ENCODE assay signal across 7 mouse cellular contexts in the genomic region with DNA sequence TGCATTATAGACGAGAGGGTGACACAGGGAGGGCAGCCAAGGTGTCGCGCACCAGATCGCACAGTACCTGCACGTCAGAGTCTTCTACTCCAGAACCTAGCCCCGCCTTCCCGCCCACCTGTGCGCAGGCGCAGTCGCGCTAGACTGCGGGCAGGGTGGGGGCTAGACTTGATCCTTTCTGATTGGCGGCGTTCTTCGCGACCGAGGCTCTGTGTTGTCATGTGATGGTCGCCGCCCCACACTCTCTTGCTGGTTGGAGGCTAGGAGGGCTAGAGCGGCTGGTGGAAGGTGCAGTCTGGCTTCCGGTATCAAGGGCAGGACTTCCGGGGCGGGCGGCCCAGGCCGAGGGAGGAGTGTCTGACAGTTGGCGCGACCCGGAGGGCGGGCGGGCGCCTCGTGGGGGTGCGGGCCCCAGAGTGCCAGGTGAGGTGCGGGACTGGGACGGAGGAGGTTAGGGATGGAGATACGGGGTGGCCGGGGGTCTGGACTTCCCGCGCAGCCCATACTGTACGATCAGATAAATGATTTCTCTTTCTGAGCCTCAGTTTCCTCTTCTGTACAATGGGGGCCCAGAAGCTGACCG. TPM values are rescaled to one million over a fixed set of nuclear protein-coding genes. Genes with fewer than 3 reads are reported as not detected.
DNase-seq lines count a peak whose midpoint lies in the region; ATAC-seq lines count a peak whose summit lies in the region.

A gene (minus strand): TSS at position 288 of the 583 bp plus-strand sequence.
A gene (plus strand): TSS at position 303 of the 583 bp plus-strand sequence.

- ATAC-seq in embryonic facial prominence, embryonic 12.5 days (ENCODE audit: insufficient number of reproducible peaks, insufficient read depth, low FRiP score, low TSS enrichment): peak; percentile 99
- peak; percentile 99 for ATAC-seq in limb, embryonic 11.5 days (ENCODE audit: insufficient number of reproducible peaks, low FRiP score, low TSS enrichment, low read depth)
- ATAC-seq in midbrain, embryonic 14.5 days (ENCODE audit: low FRiP score, low TSS enrichment): peak; percentile 99

- no peaks in the 10 kb centered on the region for H3K9me3 ChIP-seq in embryonic facial prominence, embryonic 12.5 days
- no peaks in the 10 kb centered on the region for H3K9me3 ChIP-seq in limb, embryonic 11.5 days (ENCODE audit: control insufficient read depth, low read length)
- H3K9me3 ChIP-seq in midbrain, embryonic 14.5 days (ENCODE audit: control insufficient read depth, low read length): no peaks in the 10 kb centered on the region

- peak within 1 kb of the TSS; percentile 78 for H3K4me3 ChIP-seq in embryonic facial prominence, embryonic 12.5 days
- peak within 1 kb of the TSS; percentile 71 for H3K4me3 ChIP-seq in limb, embryonic 11.5 days (ENCODE audit: low read depth, low read length)
- H3K4me3 ChIP-seq in midbrain, embryonic 14.5 days (replicated peaks; ENCODE audit: low read depth, low read length): peak within 1 kb of the TSS; percentile 64

- no peak within 1 kb of the TSS for H3K27ac ChIP-seq in embryonic facial prominence, embryonic 12.5 days
- H3K27ac ChIP-seq in limb, embryonic 11.5 days (replicated peaks; ENCODE audit: low read depth, low read length): no peak within 1 kb of the TSS
- peak within 1 kb of the TSS; percentile 62 for H3K27ac ChIP-seq in midbrain, embryonic 14.5 days (replicated peaks; ENCODE audit: low read depth, low read length)

- WGBS in embryonic facial prominence, embryonic 12.5 days: 1% methylated on average over 41 of the region's 41 CpGs
- under 1% methylated on average over 39 of the region's 41 CpGs for WGBS in limb, embryonic 11.5 days
- WGBS in midbrain, embryonic 14.5 days: under 1% methylated on average over 41 of the region's 41 CpGs

- peak within 1 kb of the TSS; percentile 78 for H3K9ac ChIP-seq in embryonic facial prominence, embryonic 12.5 days
- peak within 1 kb of the TSS; percentile 66 for H3K9ac ChIP-seq in limb, embryonic 11.5 days (ENCODE audit: low read length)
- H3K9ac ChIP-seq in midbrain, embryonic 14.5 days (replicated peaks; ENCODE audit: low read length): peak within 1 kb of the TSS; percentile 61

- peaks cover 10% of the 10 kb centered on the region for H3K36me3 ChIP-seq in embryonic facial prominence, embryonic 12.5 days
- 0 out of 2 replicates have a peak, but pooled peaks cover 4% of the 10 kb centered on the region for H3K36me3 ChIP-seq in limb, embryonic 11.5 days (ENCODE audit: control insufficient read depth, insufficient read depth, low read length)
- peaks cover 9% of the 10 kb centered on the region for H3K36me3 ChIP-seq in midbrain, embryonic 14.5 days (ENCODE audit: control insufficient read depth, insufficient read depth, low read length)

- peaks cover 10% of the 10 kb centered on the region for H3K4me1 ChIP-seq in embryonic facial prominence, embryonic 12.5 days
- H3K4me1 ChIP-seq in limb, embryonic 11.5 days (ENCODE audit: control insufficient read depth, insufficient read depth, low read length): 0 out of 2 replicates have a peak, but pooled peaks cover 4% of the 10 kb centered on the region
- H3K4me1 ChIP-seq in midbrain, embryonic 14.5 days (ENCODE audit: control insufficient read depth, insufficient read depth, low read length): peaks cover 7% of the 10 kb centered on the region; the same call in 1 of the 2 replicates

- no peaks in the 10 kb centered on the region for H3K27me3 ChIP-seq in embryonic facial prominence, embryonic 12.5 days
- H3K27me3 ChIP-seq in limb, embryonic 11.5 days (ENCODE audit: control insufficient read depth, insufficient read depth, low read length): no peaks in the 10 kb centered on the region
- no peaks in the 10 kb centered on the region for H3K27me3 ChIP-seq in midbrain, embryonic 14.5 days (ENCODE audit: control insufficient read depth, insufficient read depth, low read length)

- peak; percentile 92 for DNase-seq in adrenal gland, postnatal 25 days
- DNase-seq in heart, adult 11 months: peak; percentile 100
- DNase-seq in kidney, adult 18-20 months: peak; percentile 95
- DNase-seq in limb, embryonic 11.5 days (ENCODE audit: low spot score): peak; percentile 96
- peak; percentile 96 for DNase-seq in midbrain, embryonic 14.5 days
- DNase-seq in spleen, adult 18-20 months: peak; percentile 92 to 94

- H3K4me2 ChIP-seq in embryonic facial prominence, embryonic 12.5 days (replicated peaks): peak within 1 kb of the TSS; percentile 73
- peak within 1 kb of the TSS; percentile 47 for H3K4me2 ChIP-seq in limb, embryonic 11.5 days (ENCODE audit: low read depth, severe bottlenecking)
- H3K4me2 ChIP-seq in midbrain, embryonic 14.5 days (ENCODE audit: low read length): peak within 1 kb of the TSS; percentile 75

RNA-seq across cellular contexts. Expression of the first gene that starts in this region (rescaled TPM):
- total RNA-seq in adrenal gland, postnatal 25 days (2021): 108 and 114 TPM in 2 replicates
- polyA plus RNA-seq in embryonic facial prominence, embryonic 12.5 days (2016; fragmentation: Nextera tagmentation; extraction: Ambion mirVana): 68.1 and 77.9 TPM in 2 replicates
- 49.1 and 53.2 TPM in 2 replicates for polyA plus RNA-seq in limb, embryonic 11.5 days (2014; fragmentation: Nextera tagmentation; extraction: Ambion mirVana)
- polyA plus RNA-seq in midbrain, embryonic 14.5 days (2014; fragmentation: Nextera tagmentation; extraction: Ambion mirVana): 114 and 134 TPM in 2 replicates

RNA-seq across cellular contexts. Expression of the second gene that starts in this region (rescaled TPM):
- total RNA-seq in adrenal gland, postnatal 25 days (2021): 16.9 and 18.0 TPM in 2 replicates
- polyA plus RNA-seq in embryonic facial prominence, embryonic 12.5 days (2016; fragmentation: Nextera tagmentation; extraction: Ambion mirVana): 33.5 and 35.8 TPM in 2 replicates
- polyA plus RNA-seq in limb, embryonic 11.5 days (2014; fragmentation: Nextera tagmentation; extraction: Ambion mirVana): 32.1 and 32.4 TPM in 2 replicates
- polyA plus RNA-seq in midbrain, embryonic 14.5 days (2014; fragmentation: Nextera tagmentation; extraction: Ambion mirVana): 26.3 and 35.3 TPM in 2 replicates
